Mouse (Mus musculus) heart, adult 2 months (tissue): Measurements from ENCODE around the gene Lamb1. TPM values are rescaled to one million over a fixed set of nuclear protein-coding genes. Genes with fewer than 3 reads are reported as not detected.

Experiments used
- DNase-seq, 2 experiments: peaks; one replicate each; pipeline ENCODE4 v3.0.0; 2021
- H3K27ac ChIP-seq: fragments of 200-600 bp; 2 replicates; pipeline ENCODE4 v1.8.1; 2022
- H3K27me3 ChIP-seq: fragments of 200-500 bp; 2 replicates; pipeline ENCODE4 v1.6.1; 2012; ENCODE audit warnings: mild to moderate bottlenecking, low read length, inconsistent platforms, mixed read lengths; ENCODE audit not compliant: control insufficient read depth, insufficient read depth
- H3K36me3 ChIP-seq: fragments of 200-500 bp; 2 replicates; pipeline ENCODE4 v1.6.1; 2012; ENCODE audit warnings: low read length, inconsistent platforms; ENCODE audit not compliant: control insufficient read depth, insufficient read depth
- H3K4me1 ChIP-seq: fragments of 200-500 bp; 2 replicates; pipeline ENCODE4 v1.6.1; 2011; ENCODE audit warnings: low read length; ENCODE audit not compliant: control insufficient read depth, insufficient read depth
- H3K4me3 ChIP-seq: fragments of 200-600 bp; 2 replicates; pipeline ENCODE4 v1.8.1; 2022
- H3K79me2 ChIP-seq: fragments of 200-500 bp; replicated peaks from 2 replicates; pipeline ENCODE4 v1.6.1; 2012; ENCODE audit warnings: mild to moderate bottlenecking, inconsistent platforms, low read length, moderate library complexity, mixed read lengths; ENCODE audit not compliant: control insufficient read depth, insufficient read depth
- H3K9ac ChIP-seq: fragments of 200-500 bp; 2 replicates; pipeline ENCODE4 v1.6.1; 2012; ENCODE audit warnings: low read depth, mild to moderate bottlenecking, control low read depth, inconsistent platforms, low read length, mixed read lengths
- CTCF ChIP-seq: fragments of 200-600 bp; IDR thresholded peaks from 2 replicates; pipeline ENCODE4 v1.8.1; 2022; ENCODE audit warnings: antibody characterized with exemption, mild to moderate bottlenecking, moderate library complexity
- EP300 ChIP-seq: fragments of 200-500 bp; IDR thresholded peaks from 2 replicates; pipeline ENCODE4 v1.6.1; 2011; ENCODE audit warnings: low read depth, low read length, control low read depth; ENCODE audit not compliant: insufficient read depth
- POLR2A ChIP-seq: fragments of 200-500 bp; IDR thresholded peaks from 2 replicates; pipeline ENCODE4 v1.6.1; 2011; ENCODE audit warnings: mild to moderate bottlenecking, low read depth, low read length, control low read depth; ENCODE audit not compliant: insufficient read depth
- WGBS: fragments of 180-500 bp; shearing (Covaris S2); methylation state at CpG from one replicate; pipeline ENCODE4 v1.1.7; 2018; 5-methylcytosine and 5-hydroxymethylcytosine counted together
- intact Hi-C: fragments of 180-260 bp; cut with DNase I; formaldehyde crosslinking; loops from one replicate; pipeline ENCODE4 v1.15.1; 2025
- polyA plus RNA-seq: library from polyadenylated mRNA; depleted of rRNA; stranded (reverse); fragments of >200 nt; gene quantifications from 2 replicates; pipeline ENCODE4 v1.2.3, GENCODE M21; 2012
- total RNA-seq, 2 experiments: library from RNA; stranded (reverse); gene quantifications; 2 replicates each; pipeline ENCODE4 v1.2.3; 2021

Lamb1 gene
- total and polyA plus RNA-seq, 3 experiments: 25.1 to 58.1 (median 55.3) TPM

GRCm38 (mm10) chr12:31299126-31299525 is 34.1 kb downstream of the Lamb1 start:
- TF ChIP-seq POLR2A (no peak), CTCF (no peak), EP300 (no peak)
- Histone ChIP-seq H3K27me3 (no peaks in the 10 kb centered on the region), H3K36me3 (peaks cover 7% of the 10 kb centered on the region), H3K27ac (no peak overlapping the region; the same call in 1 of the 2 replicates), H3K4me3 (no peak overlapping the region), H3K4me1 (peaks cover 10% of the 10 kb centered on the region), H3K79me2 (no peaks in the 10 kb centered on the region), H3K9ac (no peak overlapping the region)
- intact Hi-C loops: no loop called here
- no peak for DNase-seq
- WGBS: 76% methylated on average over 3 of the region's 3 CpGs

- DNase-seq: peak; percentile 58 to 64
- Histone ChIP-seq H3K4me3 (no peak overlapping the region), H3K9ac (no peak overlapping the region), H3K27ac (no peak overlapping the region; the same call in 1 of the 2 replicates), H3K27me3 (no peaks in the 10 kb centered on the region), H3K79me2 (no peaks in the 10 kb centered on the region), H3K4me1 (peaks cover 6% of the 10 kb centered on the region), H3K36me3 (peaks cover 2% of the 10 kb centered on the region)
- intact Hi-C loops: loop anchor here (5.0 kb wide), 1 partner anchor 32 kb away; the partner anchor contains the start of gene Lamb1
- TF ChIP-seq EP300 (0 out of 2 replicates have a peak, but pooled peaks have one; percentile 40), CTCF (peak; percentile 17; the same call in 1 of the 2 replicates), POLR2A (no peak)
- WGBS: 33% methylated on average over 14 of the region's 14 CpGs
Measured at GRCm38 (mm10) chr12:31299676-31300197, 34.7 kb downstream of the Lamb1 start.

GRCm38 (mm10) chr12:31300276-31300675 is 35.2 kb downstream of the Lamb1 start:
- Histone ChIP-seq H3K4me3 (no peak overlapping the region), H3K4me1 (peaks cover 5% of the 10 kb centered on the region), H3K27ac (no peak overlapping the region), H3K36me3 (no peaks in the 10 kb centered on the region; the same call in none of the 2 replicates), H3K27me3 (no peaks in the 10 kb centered on the region), H3K79me2 (no peaks in the 10 kb centered on the region), H3K9ac (no peak overlapping the region)
- no peak for DNase-seq
- intact Hi-C loops: loop anchor here (5.0 kb wide), 1 partner anchor 33 kb away; the partner anchor contains the start of gene Lamb1
- 74% methylated on average over 9 of the region's 9 CpGs for WGBS
- no peak for TF ChIP-seq POLR2A
- TF ChIP-seq EP300: no peak
- no peak for TF ChIP-seq CTCF

- H3K27me3 ChIP-seq: no peaks in the 10 kb centered on the region
- peaks cover 5% of the 10 kb centered on the region for H3K4me1 ChIP-seq
- 70% methylated on average over 5 of the region's 5 CpGs for WGBS
- intact Hi-C loops: loop anchor here (5.0 kb wide), 1 partner anchor 35 kb away; the partner anchor contains the start of gene Lamb1
- no peak overlapping the region for H3K27ac ChIP-seq
- H3K79me2 ChIP-seq: no peaks in the 10 kb centered on the region; the same call in 1 of the 2 replicates
- no peak for TF ChIP-seq EP300
- DNase-seq: no peak
- H3K36me3 ChIP-seq: peaks cover 7% of the 10 kb centered on the region
- H3K9ac ChIP-seq: no peak overlapping the region
- H3K4me3 ChIP-seq: no peak overlapping the region
Measured at GRCm38 (mm10) chr12:31302266-31302665, 37.2 kb downstream of the Lamb1 start.

GRCm38 (mm10) chr12:31302766-31303511 is 37.9 kb downstream of the Lamb1 start:
- H3K4me1 ChIP-seq: peaks cover 5% of the 10 kb centered on the region
- peak overlapping the region; percentile 3; the same call in 1 of the 2 replicates for H3K27ac ChIP-seq
- intact Hi-C loops: loop anchor here (5.0 kb wide), 1 partner anchor 36 kb away; the partner anchor contains the start of gene Lamb1

More at GRCm38 (mm10) chr12:31302766-31303511, 37.9 kb downstream of the Lamb1 start:
- peak; percentile 35 to 36 for DNase-seq
- H3K4me3 ChIP-seq: no peak overlapping the region
- no peaks in the 10 kb centered on the region; the same call in 1 of the 2 replicates for H3K79me2 ChIP-seq
- H3K27me3 ChIP-seq: no peaks in the 10 kb centered on the region
- H3K9ac ChIP-seq: no peak overlapping the region
- TF ChIP-seq EP300: no peak
- TF ChIP-seq POLR2A: no peak
- no peak for TF ChIP-seq CTCF
- WGBS: 67% methylated on average over 16 of the region's 16 CpGs
- H3K36me3 ChIP-seq: peaks cover 7% of the 10 kb centered on the region
